Mouse (Mus musculus) subcutaneous adipose tissue, adult 2 months (tissue): ENCODE data around the gene Gm16427. TPM values are rescaled to one million over a fixed set of nuclear protein-coding genes. Genes with fewer than 3 reads are reported as not detected.

Experiments
- polyA plus RNA-seq: library from polyadenylated mRNA; depleted of rRNA; stranded (reverse); fragments of >200 nt; gene quantifications from 2 replicates; pipeline ENCODE4 v1.2.3, GENCODE M21; 2012; ENCODE audit warnings: low replicate concordance; rRNA removed

Gm16427 gene
- polyA plus RNA-seq = not detected in 2 replicates

DNA sequence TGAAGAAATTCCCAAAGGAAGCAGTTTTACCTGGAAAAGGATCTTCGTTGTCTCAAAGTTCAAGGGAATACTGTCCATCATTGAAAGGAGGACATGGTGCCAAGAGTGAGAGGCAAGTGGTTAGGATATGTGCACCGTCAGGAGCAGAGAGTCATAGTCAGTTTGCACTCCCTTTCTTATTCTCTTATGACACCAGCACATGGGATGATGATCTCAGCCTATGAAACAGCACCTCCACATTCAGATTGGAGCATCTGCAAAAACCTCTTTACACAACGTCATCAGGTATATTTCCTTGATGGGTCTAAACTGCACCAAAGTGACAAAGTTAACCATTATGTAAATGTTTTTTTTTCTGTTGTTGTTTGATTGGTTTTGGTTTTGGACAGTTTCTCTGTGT lies at the start of gene Gm16427:
Gene Gm16427 (minus strand): TSS at position 101 of the 400 bp plus-strand sequence.

Other genes starting within 250 kb of the Gm16427 start
- not detected in 2 replicates for gene C87414, start 131.4 kb upstream of the Gm16427 start, polyA plus RNA-seq